Mouse (Mus musculus) spleen, adult 10 weeks (tissue): ENCODE measurements around the gene 1700056E22Rik. TPM values are rescaled to one million over a fixed set of nuclear protein-coding genes. Genes with fewer than 3 reads are reported as not detected.

ENCODE experiments used
- polyA plus RNA-seq: library from polyadenylated mRNA; stranded (reverse); fragments of 350-450 nt; fragmentation: Illumina TruSeq; extraction: RNeasy Lipid Tissue Mini Kit (QIAGEN cat#74804); gene quantifications from one replicate; pipeline ENCODE4 v1.2.3, GENCODE M21; 2015; ENCODE audit warnings: low replicate concordance; ENCODE audit not compliant: insufficient read depth

The 1700056E22Rik gene
- polyA plus RNA-seq = 1.2 TPM

GRCm38 (mm10) chr1:184034011-184034557 is at the start of gene 1700056E22Rik:
Gene 1700056E22Rik (minus strand): TSS chr1:184034301.

GRCm38 (mm10) chr1:184013106-184013505 is 21.0 kb downstream of the 1700056E22Rik start, which contains the start of gene Dusp10:
Gene Dusp10 (plus strand): TSS chr1:184013302.

Other genes with a start within 250 kb of the 1700056E22Rik start
- 9.4 TPM for gene Dusp10, start 21.0 kb downstream of the 1700056E22Rik start, polyA plus RNA-seq